Mouse (Mus musculus): Measurements from ENCODE around the gene Phlda2.

Gene Phlda2

DNA sequence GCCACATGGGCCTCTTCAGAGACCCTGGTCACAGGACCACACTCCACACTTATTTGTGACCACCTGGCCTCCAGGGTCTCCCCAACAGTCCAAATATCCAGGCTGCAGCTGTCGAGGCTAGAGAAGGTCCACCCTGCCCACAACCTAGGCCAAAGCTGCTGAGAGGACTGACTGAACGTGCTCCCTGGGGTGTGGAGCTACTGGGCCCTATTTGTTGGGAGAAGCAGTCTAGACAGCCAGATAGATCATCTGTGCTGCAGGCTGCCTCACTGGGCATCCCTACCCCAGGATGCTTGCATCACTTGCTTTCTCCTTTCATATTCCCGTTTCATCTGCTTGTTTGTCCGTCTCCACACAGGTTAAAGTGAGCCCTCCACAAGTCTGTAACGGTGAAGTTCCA lies 40.4 kb downstream of the Phlda2 start:
- no peak for DNase-seq (ENCODE audit: low read depth, low spot score)

DNA sequence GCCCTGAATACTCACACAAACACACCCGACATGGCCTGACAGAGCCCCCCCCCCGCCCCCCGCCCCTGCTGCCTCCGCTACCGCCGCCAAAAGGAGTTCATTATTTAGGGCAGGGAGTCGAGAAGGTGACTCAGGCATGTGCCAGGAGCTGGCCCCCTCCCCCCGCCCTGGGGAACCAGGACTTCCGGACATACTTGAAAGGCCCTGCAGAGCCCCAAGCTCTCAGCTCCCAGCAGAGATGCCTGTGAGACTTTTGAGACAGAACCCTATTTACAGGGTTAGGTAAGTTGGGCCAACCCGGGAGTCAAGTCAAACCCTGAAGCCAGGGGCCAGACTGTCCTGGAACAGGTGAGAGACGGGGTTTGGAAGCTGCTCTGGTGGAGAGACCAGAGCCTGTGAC lies 41.0 kb downstream of the Phlda2 start:
- DNase-seq (ENCODE audit: low read depth, low spot score) = no peak

GRCm38 (mm10) chr7:143461294-143461870 lies 41.6 kb downstream of the Phlda2 start:
- DNase-seq (ENCODE audit: low read depth, low spot score) = no peak

DNA sequence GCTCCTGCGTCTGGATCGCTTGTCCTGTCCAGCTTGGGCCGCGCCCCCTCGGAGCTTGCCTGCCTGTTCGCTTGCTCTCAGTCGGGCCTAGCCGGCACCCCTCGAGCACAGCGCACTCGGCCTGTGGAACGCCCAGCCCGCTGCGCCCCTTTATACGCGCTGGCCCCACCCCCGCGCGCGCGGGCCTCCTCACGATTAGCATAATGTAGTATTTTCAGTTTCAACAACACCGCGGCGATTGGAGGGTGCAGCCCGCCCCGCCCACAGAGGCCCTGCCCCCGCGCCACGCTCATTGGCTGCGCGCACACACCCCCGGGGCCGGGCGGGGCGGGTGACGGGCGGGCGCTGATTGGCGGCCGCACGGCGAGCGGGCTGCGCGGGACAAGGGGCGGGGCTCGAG lies 42.1 kb downstream of the Phlda2 start, which contains the start of gene Cdkn1c:
TSS of gene Cdkn1c (minus strand) at position 177 of the 400 bp plus-strand sequence.
- DNase-seq (ENCODE audit: low read depth, low spot score) = no peak

DNA sequence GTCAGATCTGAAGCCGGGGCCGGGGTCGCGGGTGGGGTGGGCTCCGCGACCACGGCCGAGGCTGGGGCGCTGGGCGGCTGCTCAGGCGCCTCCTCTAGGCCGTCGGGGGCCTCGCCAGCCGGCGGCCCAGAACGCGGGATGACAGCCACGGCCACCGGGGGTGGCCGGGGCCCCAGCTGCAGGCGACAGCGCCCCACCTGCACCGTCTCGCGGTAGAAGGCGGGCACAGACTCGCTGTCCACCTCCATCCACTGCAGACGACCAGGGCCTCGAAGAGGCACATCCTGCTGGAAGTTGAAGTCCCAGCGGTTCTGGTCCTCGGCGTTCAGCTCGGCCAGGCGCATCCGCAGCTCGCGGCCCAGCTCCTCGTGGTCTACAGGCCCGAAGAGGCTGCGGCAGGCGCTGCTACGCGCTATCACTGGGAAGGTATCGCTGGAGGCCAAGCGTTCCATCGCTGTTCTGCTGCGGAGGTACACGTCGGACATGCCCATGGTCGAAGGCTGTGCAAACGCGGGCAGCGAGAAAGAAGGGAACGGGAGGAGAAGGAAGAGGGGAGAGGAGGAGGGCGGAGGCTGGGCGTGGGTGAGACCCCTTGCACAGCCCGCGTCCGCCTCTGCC lies 42.6 kb downstream of the Phlda2 start:
- DNase-seq (ENCODE audit: low read depth, low spot score) = no peak

GRCm38 (mm10) chr7:143459332-143460211 lies 43.4 kb downstream of the Phlda2 start:
- DNase-seq (ENCODE audit: low read depth, low spot score) = no peak

GRCm38 (mm10) chr7:143458963-143459331 lies 44.0 kb downstream of the Phlda2 start:
- DNase-seq (ENCODE audit: low read depth, low spot score) = no peak

All from WW6 (cell line).